Mouse (Mus musculus): ENCODE data around the gene Guk1. TPM values are rescaled to one million over a fixed set of nuclear protein-coding genes. Genes with fewer than 3 reads are reported as not detected.

The Guk1 gene
- 110 and 119 TPM in 2 replicates for polyA plus RNA-seq (2015; fragmentation: Nextera tagmentation; extraction: Ambion mirVana)

- 0 out of 2 replicates have a peak, but pooled peaks cover 3% of the 10 kb centered on the region for H3K4me1 ChIP-seq (replicated peaks; ENCODE audit: control insufficient read depth, insufficient read depth, low read length)
- peak within 1 kb of the TSS; percentile 58 for H3K4me3 ChIP-seq (ENCODE audit: low read depth, low read length)
- 4% methylated on average over 16 of the region's 16 CpGs for WGBS
- no peak for ATAC-seq
- no peak for TF ChIP-seq CTCF (IDR thresholded peaks at IDR 0.05; ENCODE audit: low read depth)
- H3K9me3 ChIP-seq (ENCODE audit: control insufficient read depth) = no peaks in the 10 kb centered on the region
- H3K4me2 ChIP-seq (replicated peaks; ENCODE audit: low read depth) = peak within 1 kb of the TSS; percentile 79
- no peaks in the 10 kb centered on the region; the same call in 1 of the 2 replicates for H3K36me3 ChIP-seq (ENCODE audit: control insufficient read depth, insufficient read depth)
- peak within 1 kb of the TSS; percentile 51 for H3K9ac ChIP-seq (ENCODE audit: low read depth, low read length)
- H3K27ac ChIP-seq (ENCODE audit: low read depth, low read length) = peak within 1 kb of the TSS; percentile 73
- no peaks in the 10 kb centered on the region for H3K27me3 ChIP-seq (replicated peaks; ENCODE audit: control insufficient read depth, insufficient read depth, low read length)
These were observed at the start of gene Guk1 for GRCm38 (mm10) chr11:59192059-59192386. Gene Guk1 (minus strand): TSS chr11:59192212.

GRCm38 (mm10) chr11:59239796-59240195, 47.8 kb upstream of the Guk1 start:
- H3K4me2 ChIP-seq (replicated peaks; ENCODE audit: low read depth) = no peak overlapping the region
- no peak overlapping the region for H3K27ac ChIP-seq (ENCODE audit: low read depth, low read length)
- H3K4me1 ChIP-seq (replicated peaks; ENCODE audit: control insufficient read depth, insufficient read depth, low read length) = no peaks in the 10 kb centered on the region
- H3K4me3 ChIP-seq (ENCODE audit: low read depth, low read length) = no peak overlapping the region
- no peaks in the 10 kb centered on the region for H3K27me3 ChIP-seq (replicated peaks; ENCODE audit: control insufficient read depth, insufficient read depth, low read length)
- ATAC-seq = no peak
- WGBS = 82% methylated on average over 4 of the region's 4 CpGs
- H3K9me3 ChIP-seq (ENCODE audit: control insufficient read depth) = no peaks in the 10 kb centered on the region
- TF ChIP-seq CTCF (IDR thresholded peaks at IDR 0.05; ENCODE audit: low read depth) = no peak
- H3K9ac ChIP-seq (ENCODE audit: low read depth, low read length) = no peak overlapping the region
- H3K36me3 ChIP-seq (ENCODE audit: control insufficient read depth, insufficient read depth) = no peaks in the 10 kb centered on the region

GRCm38 (mm10) chr11:59239428-59239785, 47.4 kb upstream of the Guk1 start:
- Histone ChIP-seq H3K27me3 (replicated peaks; ENCODE audit: control insufficient read depth, insufficient read depth, low read length) (no peaks in the 10 kb centered on the region), H3K27ac (ENCODE audit: low read depth, low read length) (no peak overlapping the region), H3K36me3 (ENCODE audit: control insufficient read depth, insufficient read depth) (no peaks in the 10 kb centered on the region), H3K9ac (ENCODE audit: low read depth, low read length) (no peak overlapping the region), H3K9me3 (ENCODE audit: control insufficient read depth) (no peaks in the 10 kb centered on the region), H3K4me3 (ENCODE audit: low read depth, low read length) (no peak overlapping the region), H3K4me1 (replicated peaks; ENCODE audit: control insufficient read depth, insufficient read depth, low read length) (no peaks in the 10 kb centered on the region), H3K4me2 (replicated peaks; ENCODE audit: low read depth) (no peak overlapping the region)
- ATAC-seq = no peak
- TF ChIP-seq CTCF (IDR thresholded peaks at IDR 0.05; ENCODE audit: low read depth) = no peak
- WGBS = 54% methylated on average over 4 of the region's 4 CpGs

GRCm38 (mm10) chr11:59238525-59239427, 46.8 kb upstream of the Guk1 start:
- Histone ChIP-seq H3K9me3 (ENCODE audit: control insufficient read depth) (no peaks in the 10 kb centered on the region), H3K4me1 (replicated peaks; ENCODE audit: control insufficient read depth, insufficient read depth, low read length) (no peaks in the 10 kb centered on the region), H3K27ac (ENCODE audit: low read depth, low read length) (no peak overlapping the region), H3K36me3 (ENCODE audit: control insufficient read depth, insufficient read depth) (no peaks in the 10 kb centered on the region), H3K4me2 (replicated peaks; ENCODE audit: low read depth) (no peak overlapping the region), H3K4me3 (ENCODE audit: low read depth, low read length) (no peak overlapping the region), H3K9ac (ENCODE audit: low read depth, low read length) (no peak overlapping the region), H3K27me3 (replicated peaks; ENCODE audit: control insufficient read depth, insufficient read depth, low read length) (no peaks in the 10 kb centered on the region)
- WGBS = 5% methylated on average over 15 of the region's 15 CpGs
- TF ChIP-seq CTCF (IDR thresholded peaks at IDR 0.05; ENCODE audit: low read depth) = peak; percentile 81
- no peak for ATAC-seq

GRCm38 (mm10) chr11:59232797-59233196, 40.8 kb upstream of the Guk1 start:
- WGBS = 63% methylated on average over 2 of the region's 2 CpGs
- no peaks in the 10 kb centered on the region for H3K36me3 ChIP-seq (ENCODE audit: control insufficient read depth, insufficient read depth)
- peak; percentile 58 for TF ChIP-seq CTCF (IDR thresholded peaks at IDR 0.05; ENCODE audit: low read depth)
- H3K27ac ChIP-seq (ENCODE audit: low read depth, low read length) = no peak overlapping the region
- H3K4me1 ChIP-seq (replicated peaks; ENCODE audit: control insufficient read depth, insufficient read depth, low read length) = no peaks in the 10 kb centered on the region
- no peaks in the 10 kb centered on the region for H3K27me3 ChIP-seq (replicated peaks; ENCODE audit: control insufficient read depth, insufficient read depth, low read length)
- H3K4me2 ChIP-seq (replicated peaks; ENCODE audit: low read depth) = no peak overlapping the region
- no peak overlapping the region for H3K9ac ChIP-seq (ENCODE audit: low read depth, low read length)
- H3K9me3 ChIP-seq (ENCODE audit: control insufficient read depth) = no peaks in the 10 kb centered on the region
- H3K4me3 ChIP-seq (ENCODE audit: low read depth, low read length) = no peak overlapping the region
- ATAC-seq = no peak

GRCm38 (mm10) chr11:59230144-59230760, 38.2 kb upstream of the Guk1 start:
- Histone ChIP-seq H3K36me3 (ENCODE audit: control insufficient read depth, insufficient read depth) (no peaks in the 10 kb centered on the region), H3K9ac (ENCODE audit: low read depth, low read length) (no peak overlapping the region), H3K27ac (ENCODE audit: low read depth, low read length) (no peak overlapping the region), H3K27me3 (replicated peaks; ENCODE audit: control insufficient read depth, insufficient read depth, low read length) (no peaks in the 10 kb centered on the region), H3K4me3 (ENCODE audit: low read depth, low read length) (no peak overlapping the region), H3K9me3 (ENCODE audit: control insufficient read depth) (no peaks in the 10 kb centered on the region), H3K4me1 (replicated peaks; ENCODE audit: control insufficient read depth, insufficient read depth, low read length) (peaks cover 5% of the 10 kb centered on the region; the same call in 1 of the 2 replicates), H3K4me2 (replicated peaks; ENCODE audit: low read depth) (no peak overlapping the region)
- TF ChIP-seq CTCF (IDR thresholded peaks at IDR 0.05; ENCODE audit: low read depth) = peak; percentile 88
- 6% methylated on average over 7 of the region's 7 CpGs for WGBS
- no peak for ATAC-seq
